Mouse (Mus musculus) CH12.LX (cell line): ENCODE measurements around the gene Gm11077. TPM values are rescaled to one million over a fixed set of nuclear protein-coding genes. Genes with fewer than 3 reads are reported as not detected.

Experiments
- DNase-seq: peaks from one replicate; pipeline ENCODE4 v3.0.0-alpha.2; 2013; ENCODE audit errors: extremely low read depth
- H3K27ac ChIP-seq: 2 replicates; pipeline ENCODE4 v1.5.1; 2012; ENCODE audit warnings: low read depth, mild to moderate bottlenecking, control low read depth, moderate library complexity; ENCODE audit not compliant: insufficient read depth
- H3K27me3 ChIP-seq: replicated peaks from 2 replicates; pipeline ENCODE3; 2012; ENCODE audit warnings: inconsistent platforms
- H3K36me3 ChIP-seq, 2 experiments: replicated peaks in 1 of 2; 2 replicates each; pipeline versions ENCODE3 to v1.6.1; 2012; ENCODE audit warnings: inconsistent platforms in 1 of 2, low read length in 1 of 2, mild to moderate bottlenecking in 1 of 2, mixed read lengths in 1 of 2, moderate library complexity in 1 of 2; ENCODE audit not compliant: control insufficient read depth in 1 of 2, insufficient read depth in 1 of 2
- H3K4me1 ChIP-seq, 2 experiments: 2 replicates each; pipeline ENCODE4 v1.6.1; 2012; ENCODE audit warnings: inconsistent platforms in 1 of 2, moderate library complexity in 1 of 2; ENCODE audit not compliant: insufficient read depth in 2 of 2, control insufficient read depth in 1 of 2
- H3K4me2 ChIP-seq: 2 replicates; pipeline ENCODE4 v1.6.1; 2012; ENCODE audit warnings: low read depth, mild to moderate bottlenecking, control low read depth; ENCODE audit not compliant: poor library complexity, insufficient read depth, severe bottlenecking
- H3K4me3 ChIP-seq, 3 experiments: fragments of 150-350 bp in 1 of 3; sonication (generic) in 1 of 3; replicated peaks in 1 of 3; 2 replicates each; pipeline versions ENCODE3 to v1.5.1; 2011 to 2012; ENCODE audit warnings: low read depth in 2 of 3, low read length in 2 of 3, mild to moderate bottlenecking in 2 of 3, moderate library complexity in 2 of 3, control low read depth in 1 of 3, improper control_type of control experiment in 1 of 3, inconsistent platforms in 1 of 3, mixed read lengths in 1 of 3; ENCODE audit not compliant: poor library complexity in 1 of 3
- H3K79me2 ChIP-seq: replicated peaks from 2 replicates; pipeline ENCODE4 v1.6.1; 2012; ENCODE audit warnings: mild to moderate bottlenecking, moderate library complexity; ENCODE audit not compliant: control insufficient read depth, poor library complexity, insufficient read depth, severe bottlenecking; ENCODE audit errors: extremely low read depth
- H3K9ac ChIP-seq: 2 replicates; pipeline ENCODE4 v1.6.1; 2012; ENCODE audit warnings: low read depth, mild to moderate bottlenecking, control low read depth, moderate library complexity; ENCODE audit not compliant: insufficient read depth
- H3K9me3 ChIP-seq: replicated peaks from 2 replicates; pipeline ENCODE3; 2012; ENCODE audit warnings: low read length, inconsistent platforms, mixed read lengths
- CHD1 ChIP-seq: IDR thresholded peaks from 2 replicates; pipeline ENCODE4 v1.6.1; 2012; ENCODE audit warnings: low read depth, low read length, improper control_type of control experiment, inconsistent platforms
- E2F4 ChIP-seq: IDR thresholded peaks from 2 replicates; pipeline ENCODE4 v1.6.1; 2011; ENCODE audit warnings: low read depth, low read length, improper control_type of control experiment; ENCODE audit not compliant: insufficient replicate concordance
- ETS1 ChIP-seq: conservative IDR thresholded peaks from 2 replicates; pipeline ENCODE4 v1.6.1; 2012; ENCODE audit warnings: low read depth, mild to moderate bottlenecking, inconsistent platforms, low read length, improper control_type of control experiment, moderate library complexity
- IRF4 ChIP-seq: IDR thresholded peaks from 2 replicates; pipeline ENCODE4 v1.6.1; 2014; ENCODE audit warnings: low read depth, mild to moderate bottlenecking, inconsistent platforms, low read length, improper control_type of control experiment
- JUN ChIP-seq: IDR thresholded peaks from 2 replicates; pipeline ENCODE4 v1.6.1; 2011; ENCODE audit warnings: low read depth, mild to moderate bottlenecking, low read length, improper control_type of control experiment, moderate library complexity; ENCODE audit not compliant: insufficient read depth
- JUND ChIP-seq: conservative IDR thresholded peaks from 2 replicates; pipeline ENCODE4 v1.6.1; 2011; ENCODE audit warnings: low read depth, low read length, improper control_type of control experiment
- MAFK ChIP-seq: IDR thresholded peaks from 2 replicates; pipeline ENCODE4 v1.6.1; 2011; ENCODE audit warnings: low read length, improper control_type of control experiment; ENCODE audit not compliant: insufficient replicate concordance
- MAZ ChIP-seq: IDR thresholded peaks from 2 replicates; pipeline ENCODE4 v1.6.1; 2012; ENCODE audit warnings: low read depth, mild to moderate bottlenecking, inconsistent platforms, low read length, improper control_type of control experiment, moderate library complexity
- POLR2A ChIP-seq: IDR thresholded peaks from 2 replicates; pipeline ENCODE4 v1.6.1; 2011; ENCODE audit warnings: low read depth, mild to moderate bottlenecking, improper control_type of control experiment, low read length
- POLR2AphosphoS2 ChIP-seq: IDR thresholded peaks from 2 replicates; pipeline ENCODE4 v1.6.1; 2011; ENCODE audit warnings: low read depth, low read length, improper control_type of control experiment
- SIN3A ChIP-seq: IDR thresholded peaks from 2 replicates; pipeline ENCODE4 v1.6.1; 2012; ENCODE audit warnings: low read length, improper control_type of control experiment, inconsistent platforms
- SMC3 ChIP-seq: IDR thresholded peaks from 2 replicates; pipeline ENCODE4 v1.6.1; 2011; ENCODE audit warnings: low read depth, low read length, improper control_type of control experiment
- TBP ChIP-seq: conservative IDR thresholded peaks from 2 replicates; pipeline ENCODE4 v1.6.1; 2011; ENCODE audit warnings: low read depth, low read length, improper control_type of control experiment
- UBTF ChIP-seq: IDR thresholded peaks from 2 replicates; pipeline ENCODE4 v1.6.1; 2012; ENCODE audit warnings: low read depth, mild to moderate bottlenecking, inconsistent platforms, low read length, improper control_type of control experiment, moderate library complexity
- USF2 ChIP-seq: conservative IDR thresholded peaks from 2 replicates; pipeline ENCODE4 v1.6.1; 2011; ENCODE audit warnings: low read depth, low read length, improper control_type of control experiment
- ZC3H11A ChIP-seq: IDR thresholded peaks from 2 replicates; pipeline ENCODE4 v1.6.1; 2012; ENCODE audit warnings: low read depth, mild to moderate bottlenecking, inconsistent platforms, low read length, improper control_type of control experiment
- ZNF384 ChIP-seq: IDR thresholded peaks from 2 replicates; pipeline ENCODE4 v1.6.1; 2012; ENCODE audit warnings: low read depth, low read length, improper control_type of control experiment, inconsistent platforms
- dilution Hi-C: fragments of 300-500 bp; cut with MboI; formaldehyde crosslinking; loops from 2 replicates; pipeline ENCODE4 v1.14.3; 2020; ENCODE audit warnings: low sequenced_read_pairs; ENCODE audit not compliant: extremely low pct_unique_long_range_greater_than_20kb, extremely low pct_ligation_motif_present
- in situ Hi-C: fragments of 300-500 bp; cut with MboI; formaldehyde crosslinking; loops from 3 replicates; pipeline ENCODE4 v1.14.3; 2019; ENCODE audit warnings: low sequenced_read_pairs, low pct_ligation_motif_present, low pct_unique_long_range_greater_than_20kb, mixed read lengths
- polyA plus RNA-seq: library from polyadenylated mRNA; unstranded; fragments of >175 nt; gene quantifications from 2 replicates; pipeline ENCODE4 v1.2.1, GENCODE M21; 2012; ENCODE audit warnings: low read depth; ENCODE audit not compliant: insufficient read length
- total RNA-seq, 2 experiments: library from RNA; depleted of rRNA; stranded (reverse); fragments of 300-350 nt in 1 of 2; fragments of >200 nt in 1 of 2; gene quantifications; 2 replicates each; pipeline ENCODE4 v1.2.3; 2012 to 2014

Gm11077 gene
- total and polyA plus RNA-seq, 3 experiments, result not detected

DNA sequence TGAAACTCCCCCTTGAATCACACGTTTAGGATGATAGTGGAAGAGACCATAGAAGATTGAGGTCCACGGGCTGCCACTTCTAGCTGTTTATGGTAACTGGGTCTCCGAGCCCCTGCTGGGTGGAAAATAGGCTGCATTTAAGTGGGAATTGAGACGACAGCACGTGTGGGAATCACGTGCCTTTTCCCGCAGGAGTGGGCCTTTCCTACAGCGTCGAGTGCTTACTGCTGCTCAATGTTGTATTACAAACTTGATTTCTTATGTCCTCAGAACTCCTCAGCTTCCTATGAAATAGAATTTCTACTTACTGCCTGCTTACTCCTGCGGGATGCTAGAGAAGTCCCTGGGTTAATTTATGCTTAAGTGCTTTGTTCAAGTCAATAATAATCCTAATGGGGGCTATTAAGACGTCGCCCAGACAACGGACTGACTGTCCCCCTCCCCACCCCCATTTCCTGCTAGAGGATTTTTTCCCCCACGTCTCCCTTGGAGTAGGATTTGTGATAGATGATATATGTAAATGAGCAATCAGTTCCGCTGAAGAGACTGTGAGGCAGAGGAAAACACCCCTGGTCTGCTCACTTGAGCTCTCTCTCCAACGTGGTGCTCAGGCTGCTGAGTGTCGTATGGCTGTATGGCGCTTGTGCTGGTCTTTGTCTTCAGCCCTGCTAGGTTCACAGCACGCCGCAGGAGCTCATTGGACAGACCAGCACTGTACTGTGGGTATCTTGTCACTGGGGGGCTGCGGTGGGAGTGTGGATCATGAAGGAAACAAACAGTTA, 40.0 kb downstream of the Gm11077 start:
- in situ Hi-C loops, result loop anchor here (25.0 kb wide), 1 partner anchor 468 kb away; the partner anchor contains the start of gene Pde3a
- no peaks in the 10 kb centered on the region for H3K27me3 ChIP-seq
- no peak overlapping the region for H3K27ac ChIP-seq
- DNase-seq, result no peak
- no peak overlapping the region for H3K9ac ChIP-seq
- H3K4me3 ChIP-seq, result no peak overlapping the region
- no peak for TF ChIP-seq UBTF
- TF ChIP-seq USF2, result no peak
- TF ChIP-seq POLR2A, result no peak
- no peak for TF ChIP-seq JUN
- no peak for TF ChIP-seq MAZ
- TF ChIP-seq ETS1, result no peak
- TF ChIP-seq, all 38 proteins: peak for 0
- H3K79me2 ChIP-seq, result no peaks in the 10 kb centered on the region
- no peaks in the 10 kb centered on the region for H3K36me3 ChIP-seq
- dilution Hi-C loops, result no loop called here
- no peak overlapping the region for H3K4me2 ChIP-seq
- no peaks in the 10 kb centered on the region for H3K9me3 ChIP-seq
- H3K4me1 ChIP-seq, result peaks cover 0 to 11% of the 10 kb centered on the region in 2 experiments; a peak in 2 of 4 replicates

DNA sequence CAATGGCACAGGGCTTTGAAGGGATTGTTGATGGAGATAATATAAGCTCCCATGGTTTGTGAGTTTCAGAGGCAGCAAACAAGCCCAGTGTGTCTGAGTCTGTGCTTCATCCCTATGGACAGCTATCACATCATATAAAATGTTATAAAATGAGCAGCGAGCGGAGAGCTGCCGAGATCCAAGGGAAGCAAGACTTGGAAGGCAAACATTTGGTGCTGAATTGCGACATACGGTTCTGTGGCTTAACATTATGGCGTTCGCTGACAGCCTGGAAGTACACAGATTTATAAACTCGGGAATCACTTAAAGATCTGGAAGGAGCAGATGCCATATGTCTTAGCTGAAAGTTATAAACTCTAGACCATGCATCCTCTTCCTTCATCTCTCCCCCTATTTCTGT, 47.2 kb downstream of the Gm11077 start:
- Histone ChIP-seq H3K4me2 (no peak overlapping the region), H3K27ac (no peak overlapping the region), H3K27me3 (no peaks in the 10 kb centered on the region), H3K79me2 (no peaks in the 10 kb centered on the region), H3K36me3 (no peaks in the 10 kb centered on the region), H3K4me1 (peaks cover 0 to 5% of the 10 kb centered on the region in 2 experiments; a peak in 1 of 4 replicates), H3K9me3 (no peaks in the 10 kb centered on the region), H3K4me3 (no peak overlapping the region), H3K9ac (no peak overlapping the region)
- no peak for DNase-seq
- in situ Hi-C loops (no loop called here), dilution Hi-C loops (no loop called here)
- TF ChIP-seq TBP, result no peak
- no peak for TF ChIP-seq UBTF
- no peak for TF ChIP-seq ZC3H11A
- TF ChIP-seq ZNF384, result no peak
- TF ChIP-seq POLR2AphosphoS2, result no peak
- TF ChIP-seq CHD1, result no peak
- TF ChIP-seq SIN3A, result no peak
- TF ChIP-seq POLR2A, result no peak
- TF ChIP-seq IRF4, result no peak
- no peak for TF ChIP-seq MAFK
- no peak for TF ChIP-seq JUND
- TF ChIP-seq E2F4, result no peak
- no peak for TF ChIP-seq SMC3
